Mouse (Mus musculus): ENCODE results near the gene Tnfrsf4. TPM values are rescaled to one million over a fixed set of nuclear protein-coding genes. Genes with fewer than 3 reads are reported as not detected.

The Tnfrsf4 gene
- polyA plus RNA-seq, 1 experiment from 2014 or later, result 0.50 TPM

DNA sequence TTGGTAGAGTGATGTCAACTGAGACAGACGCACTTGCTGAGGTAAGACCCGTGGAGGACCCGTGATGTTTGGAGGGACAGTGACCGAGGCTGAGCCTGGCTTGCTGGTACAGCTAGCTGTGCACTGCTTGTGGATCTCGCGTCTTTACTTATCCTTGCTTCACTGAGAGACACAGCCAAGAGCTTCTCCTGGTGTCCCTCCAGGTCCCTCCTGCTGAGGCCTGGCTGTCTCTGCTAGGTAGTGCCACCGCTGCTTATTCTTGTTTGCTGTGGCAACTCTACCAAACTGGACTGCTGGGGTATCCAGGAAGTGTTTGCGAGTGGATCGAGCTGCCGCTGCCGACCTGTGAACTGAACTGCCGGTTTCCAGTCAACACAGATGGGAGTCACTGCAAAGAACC, 6.1 kb downstream of the Tnfrsf4 start:
- no peak overlapping the region for H3K27ac ChIP-seq (ENCODE audit: low read depth)
- no peak for ATAC-seq (replicated peaks; ENCODE audit: low FRiP score, low TSS enrichment, low read depth)
- no peak for DNase-seq (ENCODE audit: low spot score)
- no peaks in the 10 kb centered on the region for H3K27me3 ChIP-seq (replicated peaks; ENCODE audit: control insufficient read depth, insufficient read depth, low read length)
- no peak overlapping the region for H3K4me3 ChIP-seq (ENCODE audit: low read depth, low read length)
- H3K9me3 ChIP-seq (ENCODE audit: control insufficient read depth, low read length), result no peaks in the 10 kb centered on the region
- no peaks in the 10 kb centered on the region for H3K4me1 ChIP-seq (replicated peaks; ENCODE audit: control insufficient read depth, insufficient read depth, low read length)
- WGBS, result 89% methylated on average over 12 of the region's 12 CpGs
- H3K36me3 ChIP-seq (ENCODE audit: control insufficient read depth, insufficient read depth, low read length), result 0 out of 2 replicates have a peak, but pooled peaks cover 6% of the 10 kb centered on the region
- H3K4me2 ChIP-seq (ENCODE audit: low read length), result no peak overlapping the region
- no peak overlapping the region for H3K9ac ChIP-seq (ENCODE audit: low read length)

DNA sequence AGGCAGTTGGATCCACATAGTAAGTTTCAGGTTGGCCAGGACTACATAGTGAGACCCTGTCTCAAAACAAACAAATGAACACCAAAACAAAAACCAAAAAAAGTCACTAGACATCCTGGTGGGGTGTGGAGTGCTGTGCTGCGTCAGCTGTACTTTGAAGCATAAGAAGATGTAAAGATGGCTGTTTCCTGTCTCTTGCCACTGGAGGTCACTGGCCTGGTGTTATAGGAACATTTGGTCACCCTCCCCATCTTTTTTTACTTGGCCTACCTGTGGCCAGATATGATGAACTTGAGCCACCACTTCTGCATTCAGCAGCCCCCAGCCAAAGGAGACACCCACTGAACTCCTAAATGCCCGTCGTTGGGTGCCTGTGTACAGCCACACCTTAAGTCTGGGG, 7.7 kb downstream of the Tnfrsf4 start:
- Histone ChIP-seq H3K27me3 (replicated peaks; ENCODE audit: control insufficient read depth, insufficient read depth, low read length) (no peaks in the 10 kb centered on the region), H3K4me1 (replicated peaks; ENCODE audit: control insufficient read depth, insufficient read depth, low read length) (no peaks in the 10 kb centered on the region), H3K9ac (ENCODE audit: low read length) (no peak overlapping the region), H3K4me3 (ENCODE audit: low read depth, low read length) (no peak overlapping the region), H3K27ac (ENCODE audit: low read depth) (no peak overlapping the region), H3K36me3 (ENCODE audit: control insufficient read depth, insufficient read depth, low read length) (no peaks in the 10 kb centered on the region), H3K4me2 (ENCODE audit: low read length) (no peak overlapping the region), H3K9me3 (ENCODE audit: control insufficient read depth, low read length) (no peaks in the 10 kb centered on the region)
- 58% methylated on average over 3 of the region's 3 CpGs for WGBS
- DNase-seq (ENCODE audit: low spot score) (no peak), ATAC-seq (replicated peaks; ENCODE audit: low FRiP score, low TSS enrichment, low read depth) (no peak)

DNA sequence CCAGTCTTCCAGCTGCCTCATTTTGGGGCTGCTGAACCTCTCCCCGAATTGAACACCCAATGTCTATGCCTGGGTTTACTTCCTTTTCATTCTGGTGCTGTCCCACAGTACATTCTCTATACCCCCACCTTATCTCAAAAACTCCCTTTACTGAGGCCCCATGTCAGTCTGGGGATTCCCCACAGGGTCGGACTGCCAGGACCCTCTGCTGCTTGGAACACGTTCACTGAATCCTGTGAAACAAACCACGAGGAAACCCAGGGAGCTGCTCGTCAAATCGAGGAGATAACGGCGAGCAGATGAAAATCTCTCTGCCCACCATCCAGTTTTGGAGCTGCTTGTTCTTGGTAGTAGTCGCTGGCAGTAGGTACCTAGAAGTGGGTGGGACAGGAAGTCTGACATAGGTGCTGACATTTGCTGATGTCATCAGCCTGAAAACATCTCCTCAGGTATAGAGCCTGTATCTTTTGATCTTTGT, 8.3 kb downstream of the Tnfrsf4 start:
- no peak overlapping the region for H3K27ac ChIP-seq (ENCODE audit: low read depth)
- WGBS, result 62% methylated on average over 9 of the region's 9 CpGs
- H3K4me1 ChIP-seq (replicated peaks; ENCODE audit: control insufficient read depth, insufficient read depth, low read length), result no peaks in the 10 kb centered on the region
- H3K27me3 ChIP-seq (replicated peaks; ENCODE audit: control insufficient read depth, insufficient read depth, low read length), result no peaks in the 10 kb centered on the region
- no peaks in the 10 kb centered on the region for H3K9me3 ChIP-seq (ENCODE audit: control insufficient read depth, low read length)
- no peak overlapping the region for H3K4me2 ChIP-seq (ENCODE audit: low read length)
- no peak overlapping the region for H3K9ac ChIP-seq (ENCODE audit: low read length)
- DNase-seq (ENCODE audit: low spot score) (no peak), ATAC-seq (replicated peaks; ENCODE audit: low FRiP score, low TSS enrichment, low read depth) (no peak)
- H3K4me3 ChIP-seq (ENCODE audit: low read depth, low read length), result no peak overlapping the region
- no peaks in the 10 kb centered on the region for H3K36me3 ChIP-seq (ENCODE audit: control insufficient read depth, insufficient read depth, low read length)

DNA sequence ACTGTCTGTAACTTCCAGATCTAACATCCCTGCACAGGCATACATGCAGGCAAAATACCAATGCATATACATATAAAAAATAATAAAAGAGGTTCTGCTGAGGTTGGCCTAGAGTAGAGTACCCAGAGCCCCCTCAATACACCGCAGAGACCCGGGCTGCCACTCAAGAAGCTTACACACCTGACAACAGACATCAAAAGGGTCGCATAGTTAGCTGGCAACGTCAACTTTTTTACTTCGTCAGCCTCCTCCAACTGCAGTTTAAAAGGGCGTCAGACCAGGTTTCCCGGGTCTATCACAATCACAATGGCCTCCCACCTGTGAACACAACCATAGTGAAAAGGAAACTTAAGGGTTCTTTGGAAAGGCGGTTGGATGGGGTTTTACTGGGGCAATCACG, 9.9 kb downstream of the Tnfrsf4 start:
- H3K4me2 ChIP-seq (ENCODE audit: low read length), result no peak overlapping the region
- no peak for ATAC-seq (replicated peaks; ENCODE audit: low FRiP score, low TSS enrichment, low read depth)
- no peak overlapping the region for H3K9ac ChIP-seq (ENCODE audit: low read length)
- no peaks in the 10 kb centered on the region for H3K9me3 ChIP-seq (ENCODE audit: control insufficient read depth, low read length)
- H3K36me3 ChIP-seq (ENCODE audit: control insufficient read depth, insufficient read depth, low read length), result 0 out of 2 replicates have a peak, but pooled peaks cover 11% of the 10 kb centered on the region
- 79% methylated on average over 9 of the region's 9 CpGs for WGBS
- H3K27ac ChIP-seq (ENCODE audit: low read depth), result no peak overlapping the region
- H3K4me3 ChIP-seq (ENCODE audit: low read depth, low read length), result no peak overlapping the region
- no peaks in the 10 kb centered on the region for H3K27me3 ChIP-seq (replicated peaks; ENCODE audit: control insufficient read depth, insufficient read depth, low read length)
- DNase-seq (ENCODE audit: low spot score), result no peak
- no peaks in the 10 kb centered on the region for H3K4me1 ChIP-seq (replicated peaks; ENCODE audit: control insufficient read depth, insufficient read depth, low read length)

DNA sequence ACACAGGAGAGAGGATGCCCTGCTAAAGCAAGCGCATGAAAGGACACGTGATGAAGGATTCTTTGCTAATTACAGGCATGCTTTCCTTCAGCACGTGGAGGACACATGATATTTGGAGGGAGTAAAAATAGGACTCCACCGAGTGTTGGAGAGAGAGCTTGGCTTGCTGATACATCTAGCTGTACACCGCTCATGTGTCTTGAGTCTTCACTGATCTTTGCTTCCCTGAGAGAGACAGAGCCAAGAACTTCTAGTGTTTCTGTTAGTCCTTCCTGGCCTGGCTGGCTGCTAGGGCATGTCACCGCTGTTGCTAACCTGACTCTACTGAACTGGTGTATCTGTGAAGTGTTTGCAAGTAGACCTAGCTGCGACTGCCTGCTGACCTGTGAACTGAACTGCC, 10.5 kb downstream of the Tnfrsf4 start:
- no peaks in the 10 kb centered on the region for H3K9me3 ChIP-seq (ENCODE audit: control insufficient read depth, low read length)
- no peak overlapping the region for H3K4me3 ChIP-seq (ENCODE audit: low read depth, low read length)
- no peak overlapping the region for H3K27ac ChIP-seq (ENCODE audit: low read depth)
- 92% methylated on average over 7 of the region's 7 CpGs for WGBS
- no peak overlapping the region for H3K9ac ChIP-seq (ENCODE audit: low read length)
- no peaks in the 10 kb centered on the region for H3K4me1 ChIP-seq (replicated peaks; ENCODE audit: control insufficient read depth, insufficient read depth, low read length)
- ATAC-seq (replicated peaks; ENCODE audit: low FRiP score, low TSS enrichment, low read depth), result no peak
- H3K4me2 ChIP-seq (ENCODE audit: low read length), result no peak overlapping the region
- no peak for DNase-seq (ENCODE audit: low spot score)
- H3K27me3 ChIP-seq (replicated peaks; ENCODE audit: control insufficient read depth, insufficient read depth, low read length), result no peaks in the 10 kb centered on the region
- H3K36me3 ChIP-seq (ENCODE audit: control insufficient read depth, insufficient read depth, low read length), result 0 out of 2 replicates have a peak, but pooled peaks cover 12% of the 10 kb centered on the region

DNA sequence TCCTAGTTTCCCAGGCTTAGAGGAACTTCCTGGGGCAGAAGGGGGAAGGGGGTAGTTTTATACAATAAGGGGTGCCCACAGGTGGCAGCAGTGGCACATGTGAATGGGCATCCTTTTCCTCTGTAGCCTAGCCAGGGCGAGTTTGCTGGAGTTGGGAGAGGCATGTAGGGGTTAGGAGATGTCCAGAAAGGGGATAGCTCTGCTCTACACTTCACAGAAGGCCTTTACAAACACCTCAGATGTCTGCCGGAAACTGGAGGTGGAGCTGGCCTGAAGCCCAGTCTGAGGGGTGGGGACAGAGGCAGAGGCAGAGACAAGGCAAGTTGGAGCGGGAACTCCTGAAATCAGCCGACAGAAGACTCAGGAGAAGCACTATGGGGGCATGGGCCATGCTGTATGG, 12.4 kb downstream of the Tnfrsf4 start, which contains the start of gene Tnfrsf18:
Tnfrsf18 (plus strand) TSS at position 152 of the 400 bp plus-strand sequence.
- ATAC-seq (replicated peaks; ENCODE audit: low FRiP score, low TSS enrichment, low read depth), result no peak
- H3K4me3 ChIP-seq (ENCODE audit: low read depth, low read length), result no peak within 1 kb of the TSS
- H3K4me1 ChIP-seq (replicated peaks; ENCODE audit: control insufficient read depth, insufficient read depth, low read length), result peaks cover 10% of the 10 kb centered on the region
- no peak for DNase-seq (ENCODE audit: low spot score)
- no peak within 1 kb of the TSS for H3K9ac ChIP-seq (ENCODE audit: low read length)
- H3K4me2 ChIP-seq (ENCODE audit: low read length), result no peak within 1 kb of the TSS
- WGBS, result 48% methylated on average over 4 of the region's 4 CpGs
- no peaks in the 10 kb centered on the region for H3K27me3 ChIP-seq (replicated peaks; ENCODE audit: control insufficient read depth, insufficient read depth, low read length)
- no peaks in the 10 kb centered on the region for H3K9me3 ChIP-seq (ENCODE audit: control insufficient read depth, low read length)
- no peak within 1 kb of the TSS for H3K27ac ChIP-seq (ENCODE audit: low read depth)
- peaks cover 16% of the 10 kb centered on the region; the same call in 1 of the 2 replicates for H3K36me3 ChIP-seq (ENCODE audit: control insufficient read depth, insufficient read depth, low read length)

DNA sequence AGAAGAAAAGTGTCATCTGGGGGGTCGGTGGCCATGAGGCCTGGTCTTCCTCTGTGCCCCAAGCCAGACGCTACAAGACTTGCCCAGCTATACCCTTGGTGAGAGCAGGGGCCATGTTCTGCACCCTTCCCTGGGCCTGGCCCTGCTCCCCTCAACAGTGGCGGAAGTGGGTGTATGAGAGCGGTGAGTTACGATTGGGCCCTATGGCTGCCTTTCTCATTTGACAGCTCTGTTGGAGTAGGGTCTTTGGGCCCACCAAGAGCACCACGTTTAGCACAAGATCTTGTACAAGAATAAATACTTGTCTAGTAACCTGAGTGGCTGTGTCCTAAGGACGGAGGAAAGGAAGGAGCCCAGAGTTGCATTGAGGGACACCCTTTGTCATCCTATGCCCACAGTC, 14.9 kb downstream of the Tnfrsf4 start:
- Histone ChIP-seq H3K27ac (ENCODE audit: low read depth) (no peak overlapping the region), H3K27me3 (replicated peaks; ENCODE audit: control insufficient read depth, insufficient read depth, low read length) (no peaks in the 10 kb centered on the region), H3K36me3 (ENCODE audit: control insufficient read depth, insufficient read depth, low read length) (peaks cover 16% of the 10 kb centered on the region; the same call in 1 of the 2 replicates), H3K4me1 (replicated peaks; ENCODE audit: control insufficient read depth, insufficient read depth, low read length) (peaks cover 22% of the 10 kb centered on the region), H3K9ac (ENCODE audit: low read length) (no peak overlapping the region), H3K4me3 (ENCODE audit: low read depth, low read length) (no peak overlapping the region), H3K9me3 (ENCODE audit: control insufficient read depth, low read length) (no peaks in the 10 kb centered on the region), H3K4me2 (ENCODE audit: low read length) (no peak overlapping the region)
- ATAC-seq (replicated peaks; ENCODE audit: low FRiP score, low TSS enrichment, low read depth) (no peak), DNase-seq (ENCODE audit: low spot score) (no peak)
- 90% methylated on average over 7 of the region's 7 CpGs for WGBS

DNA sequence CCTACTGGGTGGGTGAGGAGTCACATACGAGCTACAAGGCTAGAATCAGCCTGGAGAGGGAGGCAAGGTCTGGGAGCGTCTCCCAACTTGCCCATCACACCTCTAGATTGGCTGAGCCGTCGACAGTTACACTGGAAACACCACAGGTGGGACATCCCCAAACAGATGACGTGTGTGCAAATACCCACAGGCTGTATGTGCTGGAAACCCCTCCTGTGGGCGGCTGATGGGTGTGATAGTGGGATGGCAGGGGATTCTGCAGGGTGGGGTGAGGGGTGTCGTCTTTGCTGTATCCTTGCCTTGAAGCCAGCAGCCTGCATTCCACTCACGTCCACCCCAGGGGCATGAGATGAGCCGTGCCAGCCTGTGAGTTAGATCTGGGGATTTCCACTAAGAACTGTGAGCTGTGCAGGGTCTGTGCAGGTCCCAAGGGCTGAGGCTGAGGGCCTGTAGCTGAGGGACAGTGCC, 17.0 kb downstream of the Tnfrsf4 start:
- Histone ChIP-seq H3K4me2 (ENCODE audit: low read length) (peak overlapping the region; percentile 57), H3K27me3 (replicated peaks; ENCODE audit: control insufficient read depth, insufficient read depth, low read length) (peaks cover 15% of the 10 kb centered on the region; the same call in 1 of the 2 replicates), H3K4me3 (ENCODE audit: low read depth, low read length) (peak overlapping the region; percentile 50), H3K9me3 (ENCODE audit: control insufficient read depth, low read length) (no peaks in the 10 kb centered on the region), H3K27ac (ENCODE audit: low read depth) (no peak overlapping the region), H3K9ac (ENCODE audit: low read length) (peak overlapping the region; percentile 50), H3K4me1 (replicated peaks; ENCODE audit: control insufficient read depth, insufficient read depth, low read length) (peaks cover 22% of the 10 kb centered on the region), H3K36me3 (ENCODE audit: control insufficient read depth, insufficient read depth, low read length) (peaks cover 16% of the 10 kb centered on the region; the same call in 1 of the 2 replicates)
- 57% methylated on average over 9 of the region's 9 CpGs for WGBS
- DNase-seq (ENCODE audit: low spot score) (no peak), ATAC-seq (replicated peaks; ENCODE audit: low FRiP score, low TSS enrichment, low read depth) (no peak)

DNA sequence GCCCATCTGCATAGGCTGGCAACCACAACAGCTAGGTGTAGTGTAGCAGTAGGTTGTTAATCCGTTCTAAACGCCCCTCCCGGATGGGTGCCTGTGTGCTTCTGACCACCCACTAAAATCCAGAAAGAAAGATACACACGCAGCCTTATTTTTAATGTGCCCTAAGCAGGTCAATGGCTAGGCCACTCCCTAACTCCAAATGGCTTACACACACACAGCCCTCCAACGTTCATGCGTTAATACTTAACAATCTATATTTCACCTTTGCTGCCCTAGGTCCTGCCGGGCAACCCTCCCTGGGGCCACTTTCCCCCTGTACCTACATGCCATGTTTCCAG, 17.6 kb downstream of the Tnfrsf4 start:
- Histone ChIP-seq H3K4me1 (replicated peaks; ENCODE audit: control insufficient read depth, insufficient read depth, low read length) (peaks cover 22% of the 10 kb centered on the region), H3K4me2 (ENCODE audit: low read length) (peak overlapping the region; percentile 57), H3K27me3 (replicated peaks; ENCODE audit: control insufficient read depth, insufficient read depth, low read length) (peaks cover 20% of the 10 kb centered on the region), H3K27ac (ENCODE audit: low read depth) (peak overlapping the region; percentile 90), H3K4me3 (ENCODE audit: low read depth, low read length) (peak overlapping the region; percentile 50), H3K9ac (ENCODE audit: low read length) (peak overlapping the region; percentile 50), H3K36me3 (ENCODE audit: control insufficient read depth, insufficient read depth, low read length) (peaks cover 16% of the 10 kb centered on the region; the same call in 1 of the 2 replicates), H3K9me3 (ENCODE audit: control insufficient read depth, low read length) (no peaks in the 10 kb centered on the region)
- ATAC-seq (replicated peaks; ENCODE audit: low FRiP score, low TSS enrichment, low read depth), result peak; percentile 5; the same call in 1 of the 2 replicates
- DNase-seq (ENCODE audit: low spot score), result no peak
- 5% methylated on average over 7 of the region's 7 CpGs for WGBS
